Mouse (Mus musculus) testis, postnatal 14 days (tissue): ENCODE measurements around the gene Eef1e1.
A peak's percentile ranks its signal among the peaks of the same experiment; 100 is the strongest.
"Not testable (repeated sequence)": the region's sequence is repeated elsewhere in the genome, so short reads cannot be mapped to it uniquely, and the experiment has no call there.

Source experiments
- DNase-seq: peaks from one replicate; pipeline ENCODE4 v3.0.0; 2021; ENCODE audit warnings: low spot score

Gene Eef1e1

GRCm38 (mm10) chr13:38658528-38659280, at the start of gene Eef1e1:
Gene Eef1e1, minus strand, starts transcription at chr13:38659058.
- peak; percentile 98 for DNase-seq

- DNase-seq, result no peak
Observed at GRCm38 (mm10) chr13:38690845-38691244, 32.0 kb upstream of the Eef1e1 start.

GRCm38 (mm10) chr13:38690028-38690427, 31.2 kb upstream of the Eef1e1 start:
- no peak for DNase-seq

GRCm38 (mm10) chr13:38688761-38689160, 29.9 kb upstream of the Eef1e1 start:
- DNase-seq, result no peak

GRCm38 (mm10) chr13:38672336-38672735, 13.5 kb upstream of the Eef1e1 start:
- no peak for DNase-seq

- DNase-seq, result not testable (repeated sequence)
Observed at GRCm38 (mm10) chr13:38671451-38671850, 12.6 kb upstream of the Eef1e1 start.

- no peak for DNase-seq
Observed at GRCm38 (mm10) chr13:38670051-38670450, 11.2 kb upstream of the Eef1e1 start.

- DNase-seq, result peak; percentile 23
Observed at GRCm38 (mm10) chr13:38668514-38668913, 9.7 kb upstream of the Eef1e1 start.

- DNase-seq, result no peak
Observed at GRCm38 (mm10) chr13:38664753-38665152, 5.9 kb upstream of the Eef1e1 start.

GRCm38 (mm10) chr13:38659524-38660136, 772 bp upstream of the Eef1e1 start:
- DNase-seq, result no peak

GRCm38 (mm10) chr13:38657865-38658264, 993 bp downstream of the Eef1e1 start:
- no peak for DNase-seq

- no peak for DNase-seq
Observed at GRCm38 (mm10) chr13:38650292-38650691, 8.6 kb downstream of the Eef1e1 start.

GRCm38 (mm10) chr13:38649069-38649468, 9.8 kb downstream of the Eef1e1 start:
- no peak for DNase-seq

- DNase-seq, result no peak
Observed at GRCm38 (mm10) chr13:38641414-38641813, 17.4 kb downstream of the Eef1e1 start.

GRCm38 (mm10) chr13:38640961-38641360, 17.9 kb downstream of the Eef1e1 start:
- DNase-seq, result no peak

GRCm38 (mm10) chr13:38638694-38639093, 20.2 kb downstream of the Eef1e1 start:
- no peak for DNase-seq

GRCm38 (mm10) chr13:38634800-38635269, 24.0 kb downstream of the Eef1e1 start, which contains the start of gene Bloc1s5:
Gene Bloc1s5, minus strand, starts transcription at chr13:38635109.
- peak; percentile 93 for DNase-seq

- peak; percentile 24 for DNase-seq
Observed at GRCm38 (mm10) chr13:38634256-38634799, 24.5 kb downstream of the Eef1e1 start.

- DNase-seq, result no peak
Observed at GRCm38 (mm10) chr13:38633287-38634000, 25.4 kb downstream of the Eef1e1 start.

- no peak for DNase-seq
Observed at GRCm38 (mm10) chr13:38632556-38632955, 26.3 kb downstream of the Eef1e1 start.

- DNase-seq, result no peak
Observed at GRCm38 (mm10) chr13:38626229-38626525, 32.7 kb downstream of the Eef1e1 start.

- DNase-seq, result no peak
Observed at GRCm38 (mm10) chr13:38625492-38626228, 33.2 kb downstream of the Eef1e1 start.
